13 mouse cellular contexts compared by ENCODE assay signal in the genomic region with DNA sequence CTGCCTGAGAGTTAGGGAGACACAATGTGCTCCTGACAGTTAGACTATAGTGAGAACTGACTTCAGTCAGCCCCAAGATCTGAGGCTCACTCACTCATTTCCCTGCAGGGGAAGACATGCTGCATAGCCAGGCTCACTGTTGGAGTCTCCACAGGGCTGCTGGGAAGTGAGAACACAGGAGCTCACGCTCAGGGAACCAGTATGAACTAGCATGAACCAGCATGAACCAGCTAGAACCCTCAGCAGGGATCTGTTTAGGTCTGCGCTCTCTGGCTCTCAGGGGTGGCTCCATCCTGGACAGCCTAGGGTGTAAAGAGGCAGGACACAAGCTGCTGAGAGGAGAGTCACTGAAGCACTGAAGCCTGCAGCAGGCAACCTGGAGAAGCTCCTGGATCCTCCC.
"Had no signal": no experiment of that assay in that cellular context is flagged by ENCODE, and none has a peak within 500 bp of the region (broad histone marks: within the 10 kb centered on the region; RNA-seq: fewer than 3 reads in every experiment).

No protein-coding gene starts in this region.

- H3K36me3 ChIP-seq: liver, embryonic 12.5 days; lung, embryonic 15.5 days; midbrain, embryonic 15.5 days; neural tube, embryonic 12.5 days had no signal

- H3K27me3 ChIP-seq: lung, embryonic 15.5 days; midbrain, embryonic 15.5 days; neural tube, embryonic 12.5 days had no signal

- H3K4me1 ChIP-seq: liver, embryonic 12.5 days; midbrain, embryonic 15.5 days; neural tube, embryonic 12.5 days had no signal

- H3K4me2 ChIP-seq: liver, embryonic 12.5 days; lung, embryonic 15.5 days; midbrain, embryonic 11.5 days; midbrain, embryonic 15.5 days; neural tube, embryonic 12.5 days had no signal

- ATAC-seq: intestine, embryonic 16.5 days; liver, embryonic 12.5 days; liver, postnatal 0 days; midbrain, embryonic 15.5 days had no signal

- H3K9ac ChIP-seq: liver, embryonic 12.5 days; liver, postnatal 0 days; lung, embryonic 15.5 days; midbrain, embryonic 15.5 days; neural tube, embryonic 12.5 days had no signal

- H3K27ac ChIP-seq: liver, embryonic 12.5 days; lung, embryonic 15.5 days; macrophage; midbrain, embryonic 15.5 days; neural tube, embryonic 12.5 days; stomach, postnatal 0 days had no signal

- H3K4me3 ChIP-seq: liver, embryonic 12.5 days; lung, embryonic 15.5 days; megakaryocyte, embryonic 14.5 days; midbrain, embryonic 15.5 days; neural tube, embryonic 12.5 days had no signal

- H3K9me3 ChIP-seq: liver, embryonic 12.5 days; lung, embryonic 15.5 days; megakaryocyte, embryonic 14.5 days; midbrain, embryonic 15.5 days; neural tube, embryonic 12.5 days had no signal

- DNase-seq: left cerebral cortex, postnatal 4 days; liver, postnatal 0 days; lung, postnatal 14 days; thymus, postnatal 4 days had no signal
